In genomic region chr1:136556643-136557042, GRCm38 (mm10) we compare ENCODE assay signal across 7 mouse cellular contexts.
DNase-seq lines count a peak whose midpoint lies in the region; ATAC-seq and TF ChIP-seq lines count a peak whose summit lies in the region.
"Not testable (repeated sequence)": the region's sequence is repeated elsewhere in the genome, so short reads cannot be mapped to it uniquely, and the experiment has no call there.

No protein-coding gene starts in this region.

- not testable (repeated sequence) for H3K9ac ChIP-seq in ES-Bruce4 (ENCODE audit: low read depth, poor library complexity, severe bottlenecking); hindbrain, postnatal 0 days (replicated peaks; ENCODE audit: low read length); limb, embryonic 13.5 days; lung, embryonic 14.5 days; stomach, postnatal 0 days (ENCODE audit: low read length)

- 95% methylated on average over 2 of the region's 2 CpGs for WGBS in hindbrain, postnatal 0 days
- 91% methylated on average over 2 of the region's 2 CpGs for WGBS in limb, embryonic 13.5 days
- WGBS in lung, embryonic 14.5 days, result 85% methylated on average over 2 of the region's 2 CpGs
- 92% methylated on average over 2 of the region's 2 CpGs for WGBS in stomach, postnatal 0 days

- TF ChIP-seq CTCF in ES-Bruce4 (IDR thresholded peaks at IDR 0.05; ENCODE audit: low read depth, low read length), result peak; percentile 17
- TF ChIP-seq CTCF in embryonic fibroblast, embryonic 13.5 days (IDR thresholded peaks at IDR 0.05; ENCODE audit: borderline replicate concordance, insufficient read depth, low read length), result not testable (repeated sequence)
- peak; percentile 14; the same call in 1 of the 2 replicates for TF ChIP-seq CTCF in hindbrain, postnatal 0 days (IDR thresholded peaks at IDR 0.05; ENCODE audit: low read depth)
- TF ChIP-seq CTCF in layer of hippocampus, adult 2 months (conservative IDR thresholded peaks at IDR 0.05), result peak; percentile 54
- TF ChIP-seq CTCF in lung, embryonic 14.5 days (IDR thresholded peaks at IDR 0.05; ENCODE audit: low read depth), result peak; percentile 24; the same call in 1 of the 2 replicates
- TF ChIP-seq CTCF in stomach, postnatal 0 days (IDR thresholded peaks at IDR 0.05; ENCODE audit: low read depth), result peak; percentile 34

- not testable (repeated sequence) for ATAC-seq in hindbrain, postnatal 0 days; limb, embryonic 13.5 days (ENCODE audit: low FRiP score, low read depth); lung, embryonic 14.5 days (ENCODE audit: insufficient read depth); stomach, postnatal 0 days (ENCODE audit: low FRiP score, low TSS enrichment)

- TF ChIP-seq EP300 in ES-Bruce4 (IDR thresholded peaks at IDR 0.05; ENCODE audit: insufficient read depth, low read depth, low read length); stomach, postnatal 0 days (optimal IDR thresholded peaks at IDR 0.05): not testable (repeated sequence)

- not testable (repeated sequence) for H3K4me1 ChIP-seq in ES-Bruce4 (ENCODE audit: control insufficient read depth, insufficient read depth, low read length); embryonic fibroblast, embryonic 13.5 days (ENCODE audit: control insufficient read depth, insufficient read depth, low read length); hindbrain, postnatal 0 days (ENCODE audit: insufficient read depth, low read length); stomach, postnatal 0 days (replicated peaks; ENCODE audit: control insufficient read depth, insufficient read depth)
- peaks cover 33% of the 10 kb centered on the region for H3K4me1 ChIP-seq in limb, embryonic 13.5 days
- peaks cover 12% of the 10 kb centered on the region for H3K4me1 ChIP-seq in lung, embryonic 14.5 days (ENCODE audit: insufficient read depth)

- H3K4me2 ChIP-seq in hindbrain, postnatal 0 days (ENCODE audit: low read depth, low read length); limb, embryonic 13.5 days (replicated peaks); lung, embryonic 14.5 days; stomach, postnatal 0 days (replicated peaks; ENCODE audit: low read depth): not testable (repeated sequence)

- not testable (repeated sequence) for H3K9me3 ChIP-seq in ES-Bruce4 (replicated peaks; ENCODE audit: control insufficient read depth, insufficient read depth, low read length, poor library complexity, severe bottlenecking); hindbrain, postnatal 0 days (ENCODE audit: low read length); limb, embryonic 13.5 days; lung, embryonic 14.5 days (ENCODE audit: low read depth, low read length); stomach, postnatal 0 days (ENCODE audit: control insufficient read depth, low read length)

- H3K36me3 ChIP-seq in ES-Bruce4 (ENCODE audit: control insufficient read depth, insufficient read depth, low read length, poor library complexity, severe bottlenecking); hindbrain, postnatal 0 days (ENCODE audit: insufficient read depth, low read length); limb, embryonic 13.5 days; lung, embryonic 14.5 days (ENCODE audit: insufficient read depth); stomach, postnatal 0 days (ENCODE audit: control insufficient read depth, insufficient read depth, low read length): not testable (repeated sequence)

- not testable (repeated sequence) for TF ChIP-seq POLR2A in ES-Bruce4 (IDR thresholded peaks at IDR 0.05; ENCODE audit: insufficient read depth, low read length); embryonic fibroblast, embryonic 13.5 days (IDR thresholded peaks at IDR 0.05; ENCODE audit: low read depth, low read length)

- H3K4me3 ChIP-seq in ES-Bruce4 (ENCODE audit: low read depth, low read length); embryonic fibroblast, embryonic 13.5 days (ENCODE audit: insufficient read depth, low read length); hindbrain, postnatal 0 days (ENCODE audit: low read length); layer of hippocampus, adult 2 months; limb, embryonic 13.5 days; lung, embryonic 14.5 days (ENCODE audit: low read depth, low read length); stomach, postnatal 0 days (ENCODE audit: low read depth, low read length): not testable (repeated sequence)

- H3K27me3 ChIP-seq in ES-Bruce4 (ENCODE audit: control insufficient read depth, insufficient read depth, low read length, poor library complexity, severe bottlenecking); hindbrain, postnatal 0 days (ENCODE audit: insufficient read depth, low read length); limb, embryonic 13.5 days; lung, embryonic 14.5 days (ENCODE audit: insufficient read depth, low read length); stomach, postnatal 0 days (ENCODE audit: control insufficient read depth, insufficient read depth, low read length): not testable (repeated sequence)

- H3K27ac ChIP-seq in ES-Bruce4 (ENCODE audit: insufficient read depth, low read length); hindbrain, postnatal 0 days; layer of hippocampus, adult 2 months; lung, embryonic 14.5 days (ENCODE audit: low read depth); stomach, postnatal 0 days (replicated peaks): not testable (repeated sequence)
- H3K27ac ChIP-seq in embryonic fibroblast, embryonic 13.5 days (ENCODE audit: insufficient read depth, low read length), result peak overlapping the region; percentile 73
- H3K27ac ChIP-seq in limb, embryonic 13.5 days, result peak overlapping the region; percentile 79; the same call in 1 of the 2 replicates

- not testable (repeated sequence) for DNase-seq in hindbrain, postnatal 0 days (ENCODE audit: low spot score); layer of hippocampus, adult 2 months (ENCODE audit: low spot score in 2 of 2); lung, embryonic 14.5 days; stomach, postnatal 0 days (ENCODE audit: low spot score)
